Mouse (Mus musculus) thymus, postnatal 0 days (tissue): ENCODE measurements around the gene Rsph1. TPM values are rescaled to one million over a fixed set of nuclear protein-coding genes. Genes with fewer than 3 reads are reported as not detected.
"Not testable (repeated sequence)": the region's sequence is repeated elsewhere in the genome, so short reads cannot be mapped to it uniquely, and the experiment has no call there.

ENCODE experiments used
- DNase-seq: peaks from one replicate; pipeline ENCODE4 v3.0.0-alpha.2; 2015; ENCODE audit warnings: low spot score
- polyA plus RNA-seq: library from polyadenylated mRNA; unstranded; fragments of >200 nt; fragmentation: Nextera tagmentation; extraction: Ambion mirVana; gene quantifications from 2 replicates; pipeline ENCODE4 v1.2.1, GENCODE M21; 2015

Rsph1 gene
- polyA plus RNA-seq, 1 experiment from 2014 or later: 1.2 TPM

DNA sequence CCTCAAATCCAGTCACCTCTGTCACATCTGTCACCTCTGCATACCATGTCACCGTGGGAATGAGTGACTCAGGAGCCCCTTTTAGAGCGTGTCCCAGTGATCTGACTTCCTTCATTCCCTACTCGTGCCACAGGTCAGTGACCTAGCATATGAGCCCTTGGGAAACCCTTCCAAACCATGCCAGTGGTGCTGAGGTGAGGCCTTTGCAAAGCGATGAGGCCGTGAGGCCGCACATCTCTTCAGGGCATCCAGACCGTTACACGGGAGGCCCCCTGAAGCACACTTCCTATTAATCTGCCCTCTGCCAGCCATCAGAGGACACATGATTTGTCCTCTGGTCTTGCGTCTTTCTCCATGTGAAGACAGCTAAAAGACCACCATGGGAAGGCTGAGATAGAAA, 2.4 kb upstream of the Rsph1 start:
- no peak for DNase-seq

DNA sequence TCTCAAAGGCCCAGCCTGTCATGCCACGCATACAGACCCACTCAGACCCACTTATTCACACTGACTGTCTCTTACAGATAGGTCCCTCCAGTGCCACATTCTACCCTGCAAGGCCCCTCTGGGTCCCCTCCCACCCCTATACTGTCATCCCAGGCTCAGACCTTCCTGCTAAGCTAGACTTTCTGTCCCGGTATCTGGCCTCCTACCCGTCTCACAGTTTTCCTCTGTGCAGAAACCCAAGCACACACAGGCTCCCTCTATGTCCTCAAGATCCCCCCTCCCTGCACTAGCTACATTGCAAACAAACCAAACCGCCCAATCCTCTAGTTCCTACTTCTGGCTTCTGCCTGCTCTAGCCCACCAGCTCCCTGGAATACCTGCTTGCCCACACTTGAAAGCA, 748 bp upstream of the Rsph1 start:
- DNase-seq: no peak

DNA sequence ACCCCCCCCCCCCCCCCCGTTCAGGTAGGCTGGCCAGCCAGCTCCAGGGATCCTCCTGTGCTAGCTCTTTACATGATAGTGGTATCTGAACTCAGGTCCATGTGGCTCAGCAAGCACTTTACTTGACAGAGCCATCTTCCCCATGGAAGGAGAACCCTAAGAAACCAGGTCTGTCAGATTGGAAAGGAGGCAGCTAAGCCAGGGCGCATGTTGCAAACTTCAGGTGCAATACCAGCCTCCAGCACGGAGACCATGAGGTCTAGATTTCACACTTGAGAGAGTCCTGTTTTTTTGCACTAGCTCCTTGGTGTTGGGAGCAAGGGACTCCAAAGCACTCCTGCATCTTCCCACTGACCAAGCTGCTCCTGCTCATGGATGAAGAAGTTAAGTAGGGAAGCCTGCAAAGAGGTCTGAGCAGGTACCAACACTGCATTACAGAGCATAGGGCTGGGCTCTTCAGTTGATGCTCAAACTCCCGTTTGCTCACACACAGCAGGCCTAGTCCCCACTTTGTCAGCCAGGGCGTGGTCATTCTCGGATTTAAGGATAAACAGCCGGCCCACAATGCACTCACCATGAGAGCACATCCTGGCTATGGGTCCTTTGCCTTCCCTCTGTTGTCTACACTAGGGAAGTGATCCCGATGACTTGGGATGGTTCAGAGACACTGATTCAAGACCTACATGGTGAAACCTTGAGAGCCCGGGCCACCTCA, 819 bp downstream of the Rsph1 start:
- DNase-seq: no peak

DNA sequence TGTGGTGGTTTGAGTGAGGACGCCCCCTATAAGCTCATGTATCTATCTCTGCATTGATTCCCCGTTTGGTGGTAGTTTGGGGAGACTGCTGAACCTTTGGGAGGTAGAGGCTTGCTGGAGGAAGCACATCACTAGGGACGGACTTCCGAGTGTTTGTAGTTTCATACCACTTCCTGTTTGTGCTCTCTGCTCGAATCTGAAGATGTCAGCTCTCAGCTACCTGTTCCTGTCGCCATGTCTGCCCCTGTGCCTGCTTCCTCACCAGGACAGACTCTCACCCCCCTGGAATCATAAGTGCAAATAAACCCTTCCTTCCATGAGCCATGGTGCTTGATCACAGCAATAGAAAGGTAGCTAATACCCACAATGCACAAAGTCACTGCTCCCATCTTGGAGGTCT, 2.0 kb downstream of the Rsph1 start:
- peak; percentile 59 for DNase-seq

DNA sequence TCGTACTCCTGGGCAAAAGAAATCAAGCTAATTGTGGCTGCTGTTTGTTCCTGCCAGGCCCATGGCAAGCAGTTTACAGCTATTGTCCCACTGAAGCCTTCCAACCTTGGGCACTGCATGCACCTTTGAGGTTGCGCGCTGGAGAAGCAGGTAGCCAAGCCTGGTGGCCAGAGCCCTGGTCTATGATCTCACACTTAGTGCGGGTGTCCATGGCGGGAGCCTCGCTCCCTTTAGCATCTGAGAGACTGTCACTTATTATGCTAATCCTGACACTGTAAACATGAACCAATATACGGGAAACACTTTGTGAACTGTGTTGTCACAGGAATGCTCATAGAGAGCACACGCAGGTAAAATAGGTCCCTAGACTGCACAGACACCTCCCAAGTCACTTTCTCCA, 3.6 kb downstream of the Rsph1 start:
- DNase-seq: no peak

DNA sequence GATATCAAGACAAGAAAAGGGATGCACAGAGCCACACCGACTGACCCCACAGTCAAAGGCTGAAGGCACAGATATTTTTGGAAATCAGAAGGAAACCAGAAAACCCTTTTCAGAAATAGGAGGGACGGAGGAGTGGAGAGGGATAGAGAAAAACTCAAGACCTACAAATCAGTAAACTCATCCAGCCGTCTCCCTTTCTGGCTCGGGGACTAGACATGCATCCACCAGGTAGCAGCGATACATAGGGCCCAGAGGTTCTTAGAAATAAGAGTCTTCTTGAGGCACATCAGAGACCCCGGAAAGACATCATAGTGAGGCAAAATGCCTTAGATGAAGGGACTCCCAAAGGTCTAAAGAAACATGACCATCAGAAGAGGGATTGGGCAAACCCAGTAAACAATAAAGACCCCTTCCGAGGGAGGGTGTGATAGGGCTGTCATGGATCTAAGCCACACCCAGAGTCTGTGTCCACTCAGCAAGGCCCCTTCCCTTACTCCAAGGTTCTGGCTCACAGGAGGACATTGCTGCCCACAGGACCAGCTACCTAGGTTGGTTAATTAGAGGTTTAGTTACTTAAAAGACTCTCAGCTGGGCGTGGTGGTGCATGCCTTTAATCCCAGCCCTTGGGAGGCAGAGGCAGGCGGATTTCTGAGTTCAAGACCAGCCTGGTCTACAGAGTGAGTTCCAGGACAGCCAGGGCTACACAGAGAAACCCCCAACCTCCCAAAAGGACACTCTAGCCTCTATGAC, 4.6 kb downstream of the Rsph1 start:
- DNase-seq: no peak

DNA sequence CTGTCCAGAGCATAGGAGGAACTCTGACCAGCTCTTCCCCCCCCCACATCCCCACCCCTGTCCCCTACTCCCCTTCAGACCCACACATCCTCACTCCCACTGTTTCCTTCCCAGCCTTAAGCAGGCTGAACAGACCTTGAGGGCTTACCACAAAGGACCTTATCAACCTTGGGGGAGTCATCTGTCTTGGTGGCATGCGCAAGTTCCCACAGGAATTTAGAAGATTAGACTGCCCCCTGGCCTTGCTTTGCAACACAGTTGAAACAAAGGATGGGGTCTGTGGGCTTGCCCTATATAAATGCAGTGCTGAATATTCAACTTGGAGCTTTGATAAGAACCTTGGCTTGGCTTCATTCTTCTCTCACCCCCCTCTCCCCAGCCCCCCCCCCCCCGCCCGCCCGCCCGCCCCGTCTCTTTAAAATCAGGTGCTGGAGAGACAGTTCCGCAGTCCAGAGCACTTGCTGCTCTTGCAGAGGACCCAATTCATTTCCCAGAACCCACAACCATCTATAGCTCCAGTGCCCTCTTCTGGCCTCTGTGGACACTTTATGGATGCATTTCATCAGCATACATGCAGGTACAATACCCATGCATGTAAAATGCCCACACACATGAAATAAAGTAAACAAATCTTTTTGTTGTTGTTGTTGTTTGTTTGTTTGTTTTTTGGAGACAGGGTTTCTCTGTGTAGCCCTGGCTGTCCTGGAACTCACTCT, 5.9 kb downstream of the Rsph1 start:
- DNase-seq: no peak

DNA sequence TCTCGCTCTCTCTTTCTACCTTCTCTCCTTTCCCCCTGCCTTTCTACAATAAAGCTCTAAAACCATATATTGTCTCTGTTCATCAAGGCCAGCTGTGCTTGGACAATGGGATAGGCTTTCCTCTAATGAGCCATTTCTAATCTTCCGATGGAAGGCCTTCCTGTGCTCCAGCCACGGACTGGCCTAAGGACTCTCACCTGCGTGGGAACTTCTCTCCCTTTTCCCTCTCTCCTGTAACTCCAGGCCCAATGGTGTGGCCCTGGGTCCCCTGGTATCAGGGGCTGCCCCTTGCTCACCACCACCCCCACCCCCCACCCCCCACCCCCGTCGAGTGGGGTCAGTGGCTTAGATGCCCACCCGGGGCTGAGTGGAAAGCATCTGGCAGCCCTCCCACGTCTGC, 6.4 kb downstream of the Rsph1 start:
- DNase-seq: not testable (repeated sequence)

DNA sequence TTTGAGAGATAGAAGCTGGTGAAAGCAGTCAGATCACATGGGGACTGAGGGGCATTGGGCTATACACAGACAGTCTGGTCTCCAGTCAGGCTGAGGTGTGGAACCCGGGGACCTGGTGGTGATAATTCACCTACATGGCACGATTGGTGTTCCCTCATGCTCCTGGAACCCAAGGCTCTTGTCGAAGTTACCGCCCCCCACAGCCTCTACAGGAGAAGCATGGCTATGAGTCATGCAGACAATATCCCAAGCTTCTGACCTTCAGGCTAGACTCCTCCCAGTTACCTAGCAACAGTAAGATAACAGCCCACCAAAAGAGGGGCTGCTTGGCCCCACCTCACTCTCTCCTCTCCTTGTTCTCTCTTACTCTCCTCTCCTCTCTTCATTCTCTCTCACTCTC, 6.9 kb downstream of the Rsph1 start:
- DNase-seq: no peak

DNA sequence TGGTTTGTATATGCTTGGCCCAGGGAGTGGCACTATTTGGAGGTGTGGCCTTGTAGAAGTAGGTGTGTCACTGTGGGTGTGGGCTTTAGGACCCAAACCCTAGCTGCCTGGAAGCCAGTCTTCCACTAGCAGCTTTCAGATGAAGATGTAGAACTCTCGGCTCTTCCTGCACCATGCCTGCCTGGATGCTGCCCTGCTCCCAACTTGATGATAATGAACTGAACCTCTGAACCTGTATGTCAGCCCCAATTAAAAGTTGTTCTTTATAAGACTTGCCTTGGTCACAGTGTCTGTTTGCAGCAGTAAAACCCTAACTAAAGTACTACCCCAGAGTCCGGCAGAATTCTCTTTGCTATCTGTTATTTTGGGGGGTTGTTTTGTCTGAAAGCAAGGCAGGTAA, 7.4 kb downstream of the Rsph1 start:
- DNase-seq: no peak

DNA sequence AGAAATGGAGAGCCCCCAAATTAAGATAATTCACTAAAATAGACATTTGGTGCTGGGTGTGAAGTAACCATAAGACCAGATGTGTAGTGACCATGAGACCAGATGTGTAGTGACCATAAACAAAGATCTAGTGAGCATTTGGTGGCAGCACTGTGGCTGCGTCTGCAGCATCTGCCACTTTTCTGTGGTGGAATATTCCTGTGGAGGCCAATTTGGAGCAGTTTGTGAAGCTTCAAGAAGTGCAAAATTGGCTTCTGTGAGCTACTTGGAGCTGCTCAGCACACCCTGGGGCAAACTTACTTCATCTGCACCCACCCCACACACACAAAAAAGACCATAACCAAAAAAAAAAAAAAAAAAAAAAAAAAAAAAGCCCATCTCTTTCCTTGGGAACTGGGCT, 9.2 kb downstream of the Rsph1 start:
- DNase-seq: no peak

DNA sequence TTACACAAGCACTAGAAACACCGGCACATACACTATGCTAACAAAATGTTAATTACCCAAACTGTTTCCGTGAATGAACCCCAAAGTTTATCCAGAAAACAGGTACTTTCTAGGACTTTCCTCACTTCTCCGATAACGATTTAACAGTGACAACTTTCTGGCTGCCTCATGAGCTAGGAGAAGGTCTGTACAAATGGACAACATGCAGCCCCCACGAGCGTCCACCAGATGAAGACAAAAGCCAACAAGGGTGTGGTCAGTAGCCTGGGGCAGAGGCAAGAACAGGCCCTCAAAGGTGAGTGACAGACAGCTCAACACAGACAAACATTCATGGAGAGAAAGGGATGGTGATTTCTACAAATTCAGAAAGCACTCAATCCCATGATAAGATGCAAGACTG, 9.6 kb downstream of the Rsph1 start:
- no peak for DNase-seq

DNA sequence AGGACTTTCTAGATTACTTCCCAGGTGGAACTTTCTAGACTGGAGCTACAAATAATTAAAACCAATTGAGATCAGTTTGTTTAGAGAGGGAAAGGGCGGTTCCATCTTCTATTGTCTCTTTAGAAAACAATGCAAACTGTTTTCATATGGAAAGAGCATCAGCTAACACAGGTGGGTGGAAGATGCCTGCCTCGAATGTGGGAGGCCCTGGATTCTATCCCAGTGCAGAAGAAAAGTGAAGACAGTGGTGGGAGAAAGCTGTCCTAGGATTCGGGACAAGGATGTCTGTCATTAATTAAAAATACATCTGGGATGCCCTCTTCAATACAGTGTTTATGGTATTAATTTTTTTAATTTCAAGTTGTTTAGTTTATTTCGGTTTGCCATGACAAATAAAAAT, 10.0 kb downstream of the Rsph1 start:
- no peak for DNase-seq

DNA sequence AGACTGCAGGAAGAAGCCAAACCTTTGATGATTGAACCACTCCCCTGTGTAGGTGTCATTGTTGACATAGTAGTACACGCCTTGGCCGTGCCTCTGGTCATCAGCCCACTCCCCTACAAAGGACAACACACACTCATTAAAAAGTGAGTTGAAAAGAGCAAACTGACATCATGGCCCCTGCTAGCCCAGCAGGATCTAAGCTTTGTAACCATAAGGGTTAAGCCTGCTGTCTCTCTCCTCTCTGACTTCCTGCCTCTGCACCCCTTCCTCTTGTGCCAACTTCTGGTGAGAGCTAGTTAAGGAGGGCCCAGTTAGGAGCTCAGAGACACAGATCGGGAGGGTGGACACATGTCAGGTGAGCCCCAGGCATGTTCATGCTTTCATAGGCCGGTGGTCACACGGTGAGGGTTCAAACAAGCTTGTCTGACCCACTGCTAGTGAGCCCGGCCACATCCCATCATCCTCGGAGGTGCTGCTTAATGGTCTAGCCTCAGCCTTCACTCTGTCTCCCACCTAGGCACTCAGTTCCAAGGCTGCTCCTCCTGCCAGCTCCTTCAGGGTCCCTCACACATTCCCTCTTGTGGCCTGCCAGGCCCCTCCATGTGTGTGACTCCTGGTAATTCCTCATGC, 10.7 kb downstream of the Rsph1 start:
- DNase-seq: peak; percentile 64

DNA sequence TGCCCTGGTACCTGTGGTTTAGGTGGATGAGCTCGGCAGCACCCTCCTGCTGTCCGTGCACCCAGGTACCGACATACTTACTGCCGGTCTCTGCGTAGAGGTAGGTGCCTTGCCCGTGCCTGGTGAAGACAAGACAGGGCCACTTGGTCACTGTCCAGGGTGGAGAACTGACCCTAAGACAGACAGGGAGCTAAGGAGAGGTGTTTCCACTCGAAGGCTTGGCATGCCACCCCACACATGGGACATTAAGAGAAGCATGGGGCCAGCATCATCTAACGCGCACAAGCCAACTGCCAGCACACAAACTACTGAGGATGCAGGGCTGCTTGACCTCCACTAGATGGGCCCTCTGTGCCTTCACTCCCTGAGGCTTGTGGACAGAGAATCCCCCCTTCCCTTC, 11.4 kb downstream of the Rsph1 start:
- DNase-seq: no peak

DNA sequence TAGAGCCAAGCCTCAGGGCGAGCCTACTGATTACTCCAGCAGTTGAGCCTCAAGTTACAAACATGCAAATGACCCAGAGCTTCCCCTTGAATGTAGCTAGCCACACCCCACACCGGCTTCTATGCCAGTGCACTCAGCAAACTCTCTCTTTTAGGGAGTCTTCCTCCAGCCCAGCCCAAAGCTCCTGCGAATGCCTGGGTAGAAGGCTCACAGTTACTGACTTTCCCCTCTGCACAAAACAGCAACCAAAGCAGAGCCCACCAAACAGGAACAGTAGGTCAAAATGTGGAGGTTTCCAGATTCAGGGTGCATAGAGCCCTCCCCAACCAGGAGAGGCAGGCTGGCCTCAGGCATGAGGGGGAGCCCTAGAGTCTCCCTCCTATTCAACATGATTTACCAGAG, 12.0 kb downstream of the Rsph1 start:
- DNase-seq: no peak

DNA sequence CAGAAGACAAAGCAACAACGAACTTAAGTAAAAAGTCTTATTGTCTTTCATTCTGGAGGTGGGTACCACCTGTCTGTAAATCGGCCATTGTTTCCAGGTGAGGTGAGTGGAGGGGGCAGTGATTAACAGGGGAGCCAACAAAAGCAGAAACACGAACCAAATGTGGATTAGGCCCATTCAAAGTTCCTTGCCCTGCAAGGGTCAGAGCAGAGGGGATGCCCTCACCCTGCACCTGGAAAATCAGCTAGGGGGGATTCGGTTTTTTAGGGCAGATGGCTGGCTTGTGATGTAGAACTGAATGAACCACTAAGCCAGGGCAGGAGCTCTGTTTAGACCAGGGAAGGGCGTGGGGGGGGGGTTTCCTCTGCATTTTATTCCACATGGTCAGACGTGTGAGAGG, 12.8 kb downstream of the Rsph1 start:
- no peak for DNase-seq

DNA sequence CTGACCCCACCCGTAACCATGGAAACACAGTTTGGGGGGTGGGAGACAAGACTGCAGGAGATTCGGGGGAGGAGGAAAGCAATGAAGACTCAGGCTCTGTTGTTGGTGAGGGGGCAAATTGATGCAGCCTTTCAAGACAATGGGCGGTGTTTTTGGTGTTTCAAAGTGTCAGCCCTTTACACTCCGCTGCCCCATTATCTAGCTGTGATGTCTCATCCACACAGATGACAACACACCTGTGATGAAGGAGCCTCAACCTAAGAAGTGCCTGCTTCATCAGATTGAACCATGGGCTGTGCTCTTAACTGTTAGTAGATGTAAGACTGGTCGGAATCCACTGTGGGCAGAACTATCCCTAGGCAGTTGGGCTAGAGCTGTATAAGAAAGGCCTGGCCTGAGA, 13.4 kb downstream of the Rsph1 start:
- DNase-seq: no peak

DNA sequence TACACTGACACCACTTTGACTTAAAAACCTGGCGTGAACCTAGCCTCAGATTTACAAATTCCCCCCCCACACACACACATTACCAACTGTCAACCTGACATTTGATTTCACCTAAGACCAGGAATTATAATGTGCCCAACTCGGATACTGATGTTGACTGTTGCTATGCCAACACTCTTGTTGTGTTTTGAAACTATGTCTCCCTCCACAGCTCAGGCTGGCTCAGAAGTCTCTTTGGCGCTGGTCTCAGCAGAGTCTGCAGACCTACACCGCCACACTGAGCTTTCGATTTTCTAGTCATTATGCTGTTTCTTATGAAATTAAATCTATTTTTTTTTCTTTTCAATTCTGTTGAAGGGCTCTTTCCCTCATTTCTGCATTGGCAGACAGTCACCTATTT, 14.5 kb downstream of the Rsph1 start:
- DNase-seq: no peak

DNA sequence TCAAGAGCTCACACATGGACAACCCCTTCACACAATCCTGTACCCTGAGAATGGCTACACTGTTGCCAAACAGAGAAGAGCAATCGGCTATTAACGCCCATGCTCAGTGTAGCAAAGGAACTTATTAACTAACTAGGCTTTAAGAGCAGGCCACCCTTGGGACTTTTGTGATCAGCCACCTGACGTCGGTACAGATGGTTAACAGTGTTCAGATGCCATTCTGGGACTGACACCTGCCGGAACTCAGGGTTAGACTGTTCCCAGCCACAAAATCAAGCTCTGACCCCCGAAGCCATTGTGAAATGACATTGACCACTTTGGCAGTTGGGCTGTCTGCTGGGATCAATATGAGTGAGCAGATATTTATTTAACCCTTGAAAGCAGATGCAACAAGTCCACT, 15.8 kb downstream of the Rsph1 start:
- DNase-seq: no peak

DNA sequence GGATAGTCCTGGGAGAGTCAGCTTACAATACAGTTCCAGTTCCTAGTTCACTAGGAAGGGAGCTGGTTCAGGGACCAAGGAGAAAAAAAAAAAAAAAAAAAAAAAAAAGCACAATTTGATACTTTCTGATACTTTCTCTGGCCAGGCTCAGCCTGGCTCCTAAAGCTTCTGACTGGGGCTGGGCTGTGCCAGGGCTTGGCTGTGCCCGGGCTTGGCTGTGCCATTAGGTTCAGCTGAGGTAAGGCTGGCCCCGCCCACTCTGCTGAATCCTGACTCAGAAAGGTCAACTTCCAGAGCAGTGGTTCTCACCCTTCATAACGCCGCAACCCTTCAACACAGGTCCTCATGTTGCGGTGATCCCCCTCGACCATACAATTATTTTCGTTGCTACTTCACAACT, 16.8 kb downstream of the Rsph1 start:
- no peak for DNase-seq

DNA sequence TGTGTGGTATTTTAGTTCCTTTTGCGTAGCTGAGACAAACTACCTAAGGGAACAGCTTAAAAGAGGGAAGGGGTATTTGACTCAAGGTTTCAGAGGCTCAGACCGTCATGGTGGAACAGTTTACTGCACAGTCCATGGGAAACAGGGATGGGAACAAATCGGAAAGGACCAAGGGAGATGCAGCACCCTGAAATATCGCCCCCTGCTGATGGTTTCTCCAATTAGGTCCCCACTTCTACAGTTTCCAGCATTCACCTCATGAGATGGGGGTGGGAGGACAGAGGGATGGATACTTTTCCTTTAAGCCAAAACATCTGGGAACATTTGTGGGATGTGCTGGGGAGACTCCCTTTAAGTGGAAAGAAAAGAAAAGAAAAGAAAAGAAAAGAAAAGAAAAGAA, 17.4 kb downstream of the Rsph1 start:
- DNase-seq: no peak
